Comparison of ENCODE assay signal across 15 mouse cellular contexts in the genomic region with DNA sequence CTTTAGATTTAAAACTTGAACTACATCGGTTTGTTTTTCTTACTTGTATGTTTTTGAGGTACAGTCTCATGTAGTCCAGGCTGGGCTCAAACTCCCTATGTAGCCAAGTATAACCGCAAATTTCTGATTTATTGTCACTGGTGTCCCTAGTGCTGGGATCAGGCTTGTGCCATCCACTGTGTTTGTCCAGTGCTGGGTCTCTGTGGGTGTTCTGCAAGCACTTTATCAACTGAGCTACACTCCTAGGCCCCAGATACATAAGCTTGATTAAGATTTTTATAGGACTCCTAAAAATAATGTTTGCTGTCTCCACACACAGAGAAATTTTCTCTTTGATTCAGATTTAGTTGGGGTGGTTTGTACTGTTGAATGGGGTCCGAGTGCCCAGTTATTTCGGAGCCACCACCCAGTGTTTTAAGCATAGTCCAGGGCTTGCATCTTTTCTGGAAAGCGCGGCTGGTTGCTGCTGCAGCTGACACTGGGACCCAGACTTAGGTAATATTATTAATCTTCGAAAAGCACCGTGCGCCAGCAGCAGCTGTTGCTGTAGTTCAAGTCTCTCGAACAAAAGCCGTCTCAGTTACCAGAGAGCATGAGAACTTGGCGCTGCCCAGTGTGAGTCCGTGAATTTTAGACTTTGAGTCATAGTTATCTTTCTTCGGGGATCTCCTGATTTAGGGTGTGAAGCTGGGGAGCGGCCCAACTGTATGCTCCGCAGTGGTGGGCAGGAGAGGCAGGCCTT.
DNase-seq lines count a peak whose midpoint lies in the region; ATAC-seq and TF ChIP-seq lines count a peak whose summit lies in the region.
"Had no signal": no experiment of that assay in that cellular context is flagged by ENCODE, and none has a peak within 500 bp of the region (broad histone marks: within the 10 kb centered on the region; RNA-seq: fewer than 3 reads in every experiment).

No protein-coding gene starts in this region.

- H3K36me3 ChIP-seq in C2C12 (ENCODE audit: control insufficient read depth, insufficient read depth): no peaks in the 10 kb centered on the region
- no peaks in the 10 kb centered on the region for H3K36me3 ChIP-seq in limb, embryonic 13.5 days
- no peaks in the 10 kb centered on the region for H3K36me3 ChIP-seq in heart, adult 2 months (ENCODE audit: control insufficient read depth, insufficient read depth, low read length)
- H3K36me3 ChIP-seq: forebrain, embryonic 15.5 days; hindbrain, embryonic 13.5 days; liver, embryonic 13.5 days had no signal

- 66% methylated on average over 16 of the region's 16 CpGs for WGBS in limb, embryonic 13.5 days
- WGBS in heart, adult 2 months: 78% methylated on average over 16 of the region's 16 CpGs

- no peak overlapping the region for H3K27ac ChIP-seq in gastrocnemius, adult 2 months
- H3K27ac ChIP-seq in limb, embryonic 13.5 days: no peak overlapping the region
- H3K27ac ChIP-seq in heart, adult 2 months: no peak overlapping the region
- H3K27ac ChIP-seq: forebrain, embryonic 15.5 days; hindbrain, embryonic 13.5 days; left cerebral cortex, adult 2 months; liver, embryonic 13.5 days had no signal

- TF ChIP-seq EP300 in heart, adult 2 months (IDR thresholded peaks at IDR 0.05; ENCODE audit: insufficient read depth, low read depth, low read length): no peak

- H3K4me1 ChIP-seq in limb, embryonic 13.5 days: peaks cover 82% of the 10 kb centered on the region
- H3K4me1 ChIP-seq in heart, adult 2 months (ENCODE audit: control insufficient read depth, insufficient read depth, low read length): peaks cover 6% of the 10 kb centered on the region

- peak overlapping the region; percentile 43 for H3ac ChIP-seq in C2C12 (ENCODE audit: control insufficient read depth, insufficient read length, low read depth)

- H3K9ac ChIP-seq in limb, embryonic 13.5 days: no peak overlapping the region
- H3K9ac ChIP-seq in heart, adult 2 months (ENCODE audit: low read depth, low read length): no peak overlapping the region
- H3K9ac ChIP-seq: forebrain, embryonic 15.5 days; hindbrain, embryonic 13.5 days; liver, embryonic 13.5 days had no signal

- no peak overlapping the region for H3K4me3 ChIP-seq in gastrocnemius, adult 2 months
- H3K4me3 ChIP-seq in C2C12 (ENCODE audit: insufficient read depth, poor library complexity, severe bottlenecking): no peak overlapping the region
- no peak overlapping the region for H3K4me3 ChIP-seq in limb, embryonic 13.5 days
- H3K4me3 ChIP-seq in heart, adult 2 months: no peak overlapping the region
- H3K4me3 ChIP-seq: forebrain, embryonic 15.5 days; hindbrain, embryonic 13.5 days; left cerebral cortex, adult 2 months; liver, embryonic 13.5 days; megakaryocyte, embryonic 14.5 days had no signal

- peaks cover 82% of the 10 kb centered on the region for H3K79me3 ChIP-seq in C2C12 (ENCODE audit: low read depth)

- no peak for TF ChIP-seq CTCF in gastrocnemius, adult 2 months (IDR thresholded peaks at IDR 0.05)
- TF ChIP-seq CTCF in C2C12 (IDR thresholded peaks at IDR 0.05; ENCODE audit: control insufficient read depth, insufficient read depth, insufficient read length): no peak
- TF ChIP-seq CTCF in heart, adult 2 months (IDR thresholded peaks at IDR 0.05): no peak

- no peak overlapping the region for H3K4me2 ChIP-seq in limb, embryonic 13.5 days (replicated peaks)
- H3K4me2 ChIP-seq: forebrain, embryonic 15.5 days; hindbrain, embryonic 13.5 days; liver, embryonic 13.5 days had no signal

- intact Hi-C loops in gastrocnemius, adult 2 months (cut with DNase I): no loop called here
- intact Hi-C loops in gastrocnemius, postnatal 36 days (cut with DNase I): no loop called here
- intact Hi-C loops in gastrocnemius, postnatal 14 days (cut with DNase I; ENCODE audit: low total_unique reads): no loop called here
- intact Hi-C loops in heart, adult 2 months (cut with DNase I): no loop called here

- no peaks in the 10 kb centered on the region for H3K27me3 ChIP-seq in C2C12 (ENCODE audit: control insufficient read depth, insufficient read depth, insufficient read length)
- H3K27me3 ChIP-seq in limb, embryonic 13.5 days: no peaks in the 10 kb centered on the region
- H3K27me3 ChIP-seq in heart, adult 2 months (ENCODE audit: control insufficient read depth, insufficient read depth, low read length): no peaks in the 10 kb centered on the region
- H3K27me3 ChIP-seq: forebrain, embryonic 15.5 days; hindbrain, embryonic 13.5 days; liver, embryonic 13.5 days had no signal

- H3K79me2 ChIP-seq in C2C12 (ENCODE audit: control insufficient read depth, insufficient read depth): peaks cover 100% of the 10 kb centered on the region
- peaks cover 3% of the 10 kb centered on the region; the same call in 1 of the 2 replicates for H3K79me2 ChIP-seq in heart, adult 2 months (replicated peaks; ENCODE audit: control insufficient read depth, insufficient read depth, low read length)

- peak; percentile 48 for ATAC-seq in limb, embryonic 13.5 days (ENCODE audit: low FRiP score, low read depth)
- ATAC-seq: forebrain, embryonic 15.5 days had no signal

- peak; percentile 32 for DNase-seq in gastrocnemius, adult 2 months
- DNase-seq in gastrocnemius, postnatal 36 days: no peak
- peak; percentile 40 for DNase-seq in gastrocnemius, postnatal 14 days
- no peak for DNase-seq in heart, adult 2 months
- DNase-seq in MN1 (ENCODE audit: low spot score): no peak
- no peak for DNase-seq in right cerebral cortex, postnatal 14 days
- DNase-seq: cerebellum, adult 11 months; liver, embryonic 13.5 days; thymus, postnatal 25 days had no signal

- no peaks in the 10 kb centered on the region for H3K9me3 ChIP-seq in limb, embryonic 13.5 days
- H3K9me3 ChIP-seq: forebrain, embryonic 15.5 days; hindbrain, embryonic 13.5 days; liver, embryonic 13.5 days; megakaryocyte, embryonic 14.5 days had no signal

- no peak for TF ChIP-seq POLR2A in heart, adult 2 months (IDR thresholded peaks at IDR 0.05; ENCODE audit: insufficient read depth, low read depth, low read length)

TF ChIP-seq in C2C12, 6 proteins besides CTCF, POLR2A, EP300 and RAD21:
- TF ChIP-seq USF1 (IDR thresholded peaks at IDR 0.05; ENCODE audit: low read depth) (no peak), MYOG (IDR thresholded peaks at IDR 0.05; ENCODE audit: control insufficient read depth, extremely low read depth, insufficient read length) (no peak), MYOD1 (IDR thresholded peaks at IDR 0.05; ENCODE audit: control insufficient read depth, insufficient read length, low read depth) (peak; percentile 97), MAX (IDR thresholded peaks at IDR 0.05) (peak; percentile 53), CEBPB (IDR thresholded peaks at IDR 0.05; ENCODE audit: low read depth) (no peak)

Comparison
In these comparisons a context has a peak if more than half of its experiments do, and no peak if none do; other contexts are left out.
1. DNase-seq: peak in gastrocnemius, adult 2 months (single experiment) and gastrocnemius, postnatal 14 days (single experiment); none in gastrocnemius, postnatal 36 days (0 of 2), heart, adult 2 months (0 of 2), MN1 (single experiment) and right cerebral cortex, postnatal 14 days (single experiment).